Mouse (Mus musculus): ENCODE results near the gene Mms22l. TPM values are rescaled to one million over a fixed set of nuclear protein-coding genes. Genes with fewer than 3 reads are reported as not detected.

The Mms22l gene
- polyA plus RNA-seq (2012; fragmentation: generic; extraction: Trizol): 1 to 10 TPM; 3.7 to 4.0 TPM

DNA sequence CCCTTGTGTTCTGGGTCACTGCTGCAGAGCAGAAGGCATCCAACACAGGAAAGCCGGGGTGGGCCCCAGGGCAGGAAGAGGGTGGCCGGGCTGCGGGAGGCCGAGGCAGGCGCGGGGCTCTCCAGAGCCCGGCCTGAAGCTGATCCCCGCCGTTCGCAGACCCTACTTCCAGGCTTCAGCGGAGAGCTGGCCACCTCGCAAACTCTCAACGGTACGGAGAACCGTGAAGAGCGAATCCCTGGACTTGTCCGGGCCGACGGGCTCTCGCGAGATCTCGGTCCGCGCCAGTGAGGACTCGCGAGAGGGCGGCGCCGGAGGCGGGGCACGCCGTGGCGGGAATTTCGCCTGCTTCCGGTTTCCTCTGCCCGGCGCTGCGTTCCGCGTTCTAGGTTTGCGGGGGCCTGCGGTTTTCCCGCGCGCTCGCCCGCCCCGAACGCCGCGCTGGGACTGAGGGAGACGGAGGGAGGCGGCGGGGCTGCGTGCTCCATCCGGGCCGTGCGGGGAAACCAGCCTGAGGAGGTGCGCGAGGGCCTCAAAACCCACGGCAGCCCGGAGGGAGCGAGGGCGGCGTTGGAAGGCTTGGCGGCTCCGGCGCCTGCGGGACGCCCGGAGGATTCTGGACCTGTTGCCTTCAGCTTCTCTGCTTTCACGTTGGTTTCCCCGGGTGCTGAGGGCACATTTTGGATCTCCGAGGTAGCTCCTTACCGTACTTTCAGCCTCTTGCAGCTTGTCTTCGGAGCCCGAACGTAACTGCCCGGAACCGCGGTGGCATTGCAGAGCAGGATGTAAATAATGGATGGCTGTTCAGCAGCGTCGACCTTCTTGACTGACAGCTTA lies at the start of gene Mms22l:
Gene Mms22l (plus strand): TSS at position 336 of the 837 bp plus-strand sequence.

